Mouse (Mus musculus) lung, embryonic 15.5 days (tissue): ENCODE measurements around the gene Uckl1. TPM values are rescaled to one million over a fixed set of nuclear protein-coding genes. Genes with fewer than 3 reads are reported as not detected.

Source experiments
- ATAC-seq: fragments of 200-750 bp; cut with Nextera tagmentation; 2 replicates; pipeline ENCODE4 v1.8.0; 2017; ENCODE audit warnings: moderate number of reproducible peaks, borderline replicate concordance; ENCODE audit not compliant: low FRiP score, low TSS enrichment; ENCODE audit errors: extremely low read depth
- H3K27ac ChIP-seq: fragments of 300-500 bp; sonication (generic); 2 replicates; pipeline ENCODE4 v1.5.1; 2015; ENCODE audit warnings: moderate library complexity, mild to moderate bottlenecking, inconsistent platforms
- H3K27me3 ChIP-seq: fragments of 300-500 bp; sonication (generic); 2 replicates; pipeline ENCODE4 v1.6.1; 2015; ENCODE audit warnings: inconsistent platforms
- H3K36me3 ChIP-seq: fragments of 300-500 bp; sonication (generic); 2 replicates; pipeline ENCODE4 v1.6.1; 2015; ENCODE audit warnings: inconsistent platforms
- H3K4me1 ChIP-seq: fragments of 300-500 bp; sonication (generic); 2 replicates; pipeline ENCODE4 v1.6.1; 2015; ENCODE audit warnings: inconsistent platforms
- H3K4me2 ChIP-seq: fragments of 300-500 bp; sonication (generic); 2 replicates; pipeline ENCODE4 v1.6.1; 2015; ENCODE audit warnings: inconsistent platforms, mild to moderate bottlenecking, moderate library complexity
- H3K4me3 ChIP-seq: fragments of 300-500 bp; sonication (generic); 2 replicates; pipeline ENCODE4 v1.5.1; 2015; ENCODE audit warnings: mild to moderate bottlenecking, inconsistent platforms
- H3K9ac ChIP-seq: fragments of 300-500 bp; sonication (generic); 2 replicates; pipeline ENCODE4 v1.6.1; 2015; ENCODE audit warnings: inconsistent platforms
- H3K9me3 ChIP-seq: fragments of 300-500 bp; sonication (generic); 2 replicates; pipeline ENCODE4 v1.6.1; 2016; ENCODE audit warnings: inconsistent platforms
- WGBS: fragments of 180-500 bp; shearing (Covaris S2); methylation state at CpG from one replicate; pipeline ENCODE4 v1.1.7; 2015; 5-methylcytosine and 5-hydroxymethylcytosine counted together
- polyA plus RNA-seq: library from polyadenylated mRNA; unstranded; fragments of >200 nt; fragmentation: Nextera tagmentation; extraction: Ambion mirVana; gene quantifications from 2 replicates; pipeline ENCODE4 v1.2.1, GENCODE M21; 2015

Gene Uckl1
- polyA plus RNA-seq, 1 experiment from 2014 or later, result 51.2 TPM

- ATAC-seq, result no peak
Observed at GRCm38 (mm10) chr2:181569856-181570255, 14.8 kb downstream of the Uckl1 start.

DNA sequence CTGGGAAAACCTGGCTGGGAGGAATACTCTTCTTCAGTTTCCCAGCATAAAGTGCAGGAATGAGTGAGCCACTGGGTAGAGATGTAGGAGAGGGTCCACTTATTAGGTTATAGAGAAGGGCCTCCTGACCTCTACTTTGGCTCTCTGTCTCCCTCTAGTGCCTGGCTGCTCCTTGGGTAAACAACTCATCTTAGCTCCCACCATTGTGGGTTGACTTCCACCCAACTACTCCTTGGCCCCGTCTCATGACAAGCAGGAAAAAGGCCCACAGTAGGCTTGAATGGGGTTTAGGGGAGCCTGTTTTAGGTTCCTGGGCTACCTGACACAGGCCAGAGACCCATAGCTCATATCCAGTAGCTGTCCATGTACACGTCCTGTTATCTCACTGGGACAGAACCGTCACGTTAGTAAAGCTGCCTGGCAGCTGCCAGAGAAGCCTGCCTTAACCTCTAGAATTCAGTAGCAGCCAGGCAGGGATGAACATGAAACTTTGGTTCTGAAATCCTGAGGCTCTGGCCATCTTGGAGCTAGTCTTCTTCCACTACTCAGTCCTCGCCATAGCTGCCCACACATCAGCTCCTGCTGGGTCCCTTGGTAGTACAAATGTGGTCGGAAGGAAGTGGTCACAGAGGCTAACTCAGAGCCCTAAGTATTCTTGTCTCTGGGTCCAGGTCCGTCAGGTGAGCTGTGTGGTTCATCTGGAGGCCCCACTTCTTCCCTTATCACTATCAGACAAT, 16.3 kb downstream of the Uckl1 start:
- Histone ChIP-seq H3K4me1 (no peaks in the 10 kb centered on the region), H3K36me3 (peaks cover 4% of the 10 kb centered on the region; the same call in 1 of the 2 replicates), H3K4me3 (no peak overlapping the region), H3K4me2 (no peak overlapping the region), H3K27me3 (no peaks in the 10 kb centered on the region), H3K27ac (no peak overlapping the region), H3K9me3 (no peaks in the 10 kb centered on the region), H3K9ac (no peak overlapping the region)
- WGBS, result 71% methylated on average over 7 of the region's 7 CpGs
- no peak for ATAC-seq

More at GRCm38 (mm10) chr2:181569856-181570255, 14.8 kb downstream of the Uckl1 start:
- Histone ChIP-seq H3K36me3 (peaks cover 5% of the 10 kb centered on the region; the same call in 1 of the 2 replicates), H3K4me2 (no peak overlapping the region), H3K27me3 (no peaks in the 10 kb centered on the region), H3K9ac (no peak overlapping the region), H3K27ac (no peak overlapping the region), H3K9me3 (no peaks in the 10 kb centered on the region), H3K4me3 (no peak overlapping the region), H3K4me1 (no peaks in the 10 kb centered on the region)
- 93% methylated on average over 10 of the region's 10 CpGs for WGBS

DNA sequence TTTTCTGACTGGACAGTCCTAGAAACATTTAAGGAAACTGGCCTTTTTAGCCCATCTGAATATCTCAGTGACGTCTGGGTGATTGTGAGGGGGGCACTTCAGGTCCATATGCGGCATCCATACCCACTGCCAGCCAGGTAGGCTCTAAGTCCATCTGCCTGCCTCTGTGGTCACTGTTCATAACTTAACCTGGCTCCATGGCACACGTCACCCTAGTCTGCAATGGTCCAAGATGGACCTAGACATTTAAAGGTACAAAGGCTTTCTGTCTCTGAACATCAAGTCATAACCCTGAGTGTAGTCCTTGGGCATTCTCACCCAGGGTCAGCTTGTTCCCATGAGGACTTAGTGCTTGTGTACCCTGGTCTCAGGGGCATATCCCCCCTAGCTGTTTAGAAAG, 17.4 kb downstream of the Uckl1 start:
- H3K36me3 ChIP-seq, result no peaks in the 10 kb centered on the region
- no peaks in the 10 kb centered on the region for H3K27me3 ChIP-seq
- no peaks in the 10 kb centered on the region for H3K4me1 ChIP-seq
- H3K9ac ChIP-seq, result no peak overlapping the region
- no peaks in the 10 kb centered on the region for H3K9me3 ChIP-seq
- ATAC-seq, result no peak
- no peak overlapping the region for H3K4me3 ChIP-seq
- 76% methylated on average over 3 of the region's 3 CpGs for WGBS
- H3K27ac ChIP-seq, result no peak overlapping the region
- H3K4me2 ChIP-seq, result no peak overlapping the region

- no peak overlapping the region for H3K9ac ChIP-seq
- no peak overlapping the region for H3K4me3 ChIP-seq
Observed at GRCm38 (mm10) chr2:181553772-181554171, 30.9 kb downstream of the Uckl1 start.

DNA sequence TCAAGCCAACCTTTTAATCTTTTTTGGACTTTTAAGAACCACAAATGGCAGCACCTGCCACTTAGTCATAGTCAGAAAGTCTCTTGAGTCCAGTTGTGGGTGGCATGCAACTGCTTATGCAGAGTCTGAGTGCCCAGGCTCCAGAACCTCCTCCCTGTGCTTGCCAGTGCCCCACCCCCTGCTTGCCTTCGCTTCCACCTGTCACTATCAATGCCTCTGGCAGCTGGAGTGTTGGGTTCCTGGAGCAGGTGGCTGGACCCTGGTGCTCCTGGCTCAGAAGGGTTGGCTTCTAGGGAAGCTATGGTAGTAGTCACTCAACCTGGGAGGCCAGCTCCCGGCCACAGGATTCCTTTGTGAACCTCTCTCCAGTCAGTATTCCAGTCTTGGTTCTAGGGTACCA, 34.5 kb downstream of the Uckl1 start:
- ATAC-seq, result no peak
- H3K9me3 ChIP-seq, result no peaks in the 10 kb centered on the region
- WGBS, result 90% methylated on average over 2 of the region's 2 CpGs
- peaks cover 67% of the 10 kb centered on the region for H3K36me3 ChIP-seq
- no peaks in the 10 kb centered on the region for H3K4me1 ChIP-seq
- H3K9ac ChIP-seq, result no peak overlapping the region
- H3K27ac ChIP-seq, result no peak overlapping the region
- H3K4me3 ChIP-seq, result no peak overlapping the region
- H3K4me2 ChIP-seq, result no peak overlapping the region
- H3K27me3 ChIP-seq, result no peaks in the 10 kb centered on the region

More at GRCm38 (mm10) chr2:181553772-181554171, 30.9 kb downstream of the Uckl1 start:
- no peak for ATAC-seq
- no peaks in the 10 kb centered on the region for H3K4me1 ChIP-seq
- no peaks in the 10 kb centered on the region for H3K27me3 ChIP-seq
- H3K9me3 ChIP-seq, result no peaks in the 10 kb centered on the region
- no peak overlapping the region for H3K4me2 ChIP-seq
- no peak overlapping the region for H3K27ac ChIP-seq
- peaks cover 44% of the 10 kb centered on the region for H3K36me3 ChIP-seq

- H3K4me1 ChIP-seq, result no peaks in the 10 kb centered on the region
- H3K9ac ChIP-seq, result no peak overlapping the region
- 77% methylated on average over 5 of the region's 5 CpGs for WGBS
- no peak overlapping the region for H3K27ac ChIP-seq
- H3K4me3 ChIP-seq, result no peak overlapping the region
- H3K4me2 ChIP-seq, result no peak overlapping the region
- H3K9me3 ChIP-seq, result no peaks in the 10 kb centered on the region
- no peaks in the 10 kb centered on the region for H3K27me3 ChIP-seq
- ATAC-seq, result 0 out of 2 replicates have a peak, but pooled peaks have one; percentile 31
- peaks cover 65% of the 10 kb centered on the region for H3K36me3 ChIP-seq
Observed at GRCm38 (mm10) chr2:181548682-181549081, 36.0 kb downstream of the Uckl1 start.

DNA sequence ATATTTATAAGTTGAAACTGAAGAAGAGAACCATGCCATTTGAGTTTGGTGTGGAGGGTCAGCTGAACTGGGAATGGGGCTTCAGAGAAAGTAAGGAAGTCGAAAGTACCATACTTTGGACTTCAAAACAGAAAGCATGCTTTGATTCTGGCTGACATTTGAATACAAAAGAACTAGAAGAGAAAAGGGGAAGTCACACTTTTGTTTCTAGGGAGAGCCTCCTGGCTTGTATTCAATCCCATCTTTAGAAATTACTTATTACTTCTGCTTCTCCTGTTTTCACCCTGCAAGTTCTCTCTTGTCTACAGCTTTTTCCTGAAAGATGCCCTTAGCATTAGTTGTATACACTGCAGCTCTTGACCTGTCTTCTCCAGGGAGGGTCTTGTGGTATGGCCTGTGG, 36.5 kb downstream of the Uckl1 start:
- ATAC-seq, result no peak
- Histone ChIP-seq H3K4me2 (no peak overlapping the region), H3K9me3 (no peaks in the 10 kb centered on the region), H3K27me3 (no peaks in the 10 kb centered on the region), H3K4me1 (no peaks in the 10 kb centered on the region), H3K36me3 (peaks cover 65% of the 10 kb centered on the region), H3K27ac (no peak overlapping the region), H3K9ac (no peak overlapping the region), H3K4me3 (no peak overlapping the region)
- 82% methylated on average over 1 of the region's 1 CpGs for WGBS

- Histone ChIP-seq H3K36me3 (peaks cover 48% of the 10 kb centered on the region), H3K4me3 (no peak overlapping the region), H3K9me3 (no peaks in the 10 kb centered on the region), H3K4me2 (no peak overlapping the region), H3K9ac (no peak overlapping the region), H3K27ac (no peak overlapping the region), H3K27me3 (no peaks in the 10 kb centered on the region), H3K4me1 (no peaks in the 10 kb centered on the region)
- WGBS, result 93% methylated on average over 7 of the region's 7 CpGs
- no peak for ATAC-seq
Observed at GRCm38 (mm10) chr2:181546142-181546541, 38.5 kb downstream of the Uckl1 start.

DNA sequence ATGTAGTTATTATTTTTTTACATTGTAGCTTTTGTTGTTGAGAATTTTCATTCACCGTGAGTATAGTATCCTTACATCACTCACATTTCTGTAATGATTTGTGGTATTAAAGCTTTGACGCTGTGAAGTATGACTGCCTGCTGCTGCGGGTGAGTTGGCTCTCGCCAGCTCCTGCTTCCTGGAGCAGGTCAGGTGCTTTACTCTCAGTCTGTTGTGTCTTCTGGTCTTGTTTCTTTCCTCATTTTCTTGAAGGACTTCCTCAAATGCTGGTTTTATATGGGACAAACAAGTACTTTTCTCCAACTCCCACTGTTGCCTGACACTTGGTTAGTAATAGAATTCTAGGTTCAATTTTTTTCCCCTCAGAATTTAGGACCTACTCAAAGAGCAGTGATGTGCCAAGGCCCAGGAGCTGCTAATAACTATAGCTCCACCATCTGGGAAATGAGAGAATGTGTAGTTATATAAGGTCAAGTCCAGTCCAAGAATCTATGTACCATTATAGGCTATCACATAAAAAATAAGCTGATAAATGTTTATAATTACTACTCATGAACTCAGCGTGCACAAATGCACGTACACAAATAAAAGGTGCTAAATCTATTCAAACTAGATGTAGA, 42.8 kb downstream of the Uckl1 start:
- no peak overlapping the region for H3K27ac ChIP-seq
- WGBS, result 87% methylated on average over 6 of the region's 6 CpGs
- no peak for ATAC-seq

DNA sequence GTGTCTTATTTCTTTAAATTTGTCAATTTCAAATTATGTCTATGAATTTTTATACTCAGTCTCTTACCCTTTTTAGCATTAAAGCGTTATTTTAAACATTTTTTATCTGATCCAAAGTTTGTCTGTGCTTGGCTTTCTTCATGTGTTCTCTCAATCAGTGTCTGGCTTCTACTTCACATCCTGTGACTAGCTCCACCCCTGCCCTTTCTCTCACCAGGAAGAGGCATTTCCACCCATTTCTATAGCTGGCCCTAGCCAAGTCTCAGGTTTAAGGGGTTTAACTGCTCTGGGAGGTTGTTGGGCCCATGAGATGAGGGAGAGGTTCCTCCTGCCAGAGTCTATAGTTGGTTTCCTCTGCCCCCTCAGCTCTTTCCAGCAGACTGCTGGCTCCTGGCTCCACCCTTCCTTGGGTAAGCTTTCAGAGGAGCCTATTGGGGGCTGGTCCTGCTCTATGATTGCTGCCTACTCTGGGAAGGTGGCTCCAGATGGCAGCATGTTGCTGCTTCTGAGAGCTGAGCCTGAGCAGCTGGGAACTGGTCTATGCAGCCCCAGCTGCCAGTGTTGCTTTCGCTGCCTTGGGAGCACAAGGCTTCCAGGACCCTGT, 47.1 kb downstream of the Uckl1 start:
- ATAC-seq, result peak; percentile 55; the same call in 1 of the 2 replicates
- 77% methylated on average over 2 of the region's 2 CpGs for WGBS
- no peaks in the 10 kb centered on the region for H3K27me3 ChIP-seq

More for the DNA sequence above, 42.8 kb downstream of the Uckl1 start:
- Histone ChIP-seq H3K4me2 (no peak overlapping the region), H3K27me3 (no peaks in the 10 kb centered on the region), H3K36me3 (peaks cover 7% of the 10 kb centered on the region), H3K4me1 (peaks cover 4% of the 10 kb centered on the region; the same call in 1 of the 2 replicates), H3K9ac (no peak overlapping the region), H3K9me3 (no peaks in the 10 kb centered on the region), H3K4me3 (no peak overlapping the region)

GRCm38 (mm10) chr2:181536410-181536809, 48.3 kb downstream of the Uckl1 start:
- H3K4me3 ChIP-seq, result no peak overlapping the region
- no peak overlapping the region for H3K9ac ChIP-seq
- no peak overlapping the region for H3K4me2 ChIP-seq
- no peaks in the 10 kb centered on the region for H3K9me3 ChIP-seq
- ATAC-seq, result no peak
- H3K27me3 ChIP-seq, result no peaks in the 10 kb centered on the region
- 0 out of 2 replicates have a peak, but pooled peaks cover 11% of the 10 kb centered on the region for H3K36me3 ChIP-seq
- 77% methylated on average over 2 of the region's 2 CpGs for WGBS
- H3K4me1 ChIP-seq, result peaks cover 4% of the 10 kb centered on the region; the same call in 1 of the 2 replicates
- no peak overlapping the region for H3K27ac ChIP-seq

More for the DNA sequence above, 47.1 kb downstream of the Uckl1 start:
- Histone ChIP-seq H3K4me2 (no peak overlapping the region), H3K4me3 (no peak overlapping the region), H3K9me3 (no peaks in the 10 kb centered on the region), H3K9ac (no peak overlapping the region), H3K4me1 (peaks cover 4% of the 10 kb centered on the region; the same call in 1 of the 2 replicates), H3K27ac (no peak overlapping the region), H3K36me3 (0 out of 2 replicates have a peak, but pooled peaks cover under 1% of the 10 kb centered on the region)

DNA sequence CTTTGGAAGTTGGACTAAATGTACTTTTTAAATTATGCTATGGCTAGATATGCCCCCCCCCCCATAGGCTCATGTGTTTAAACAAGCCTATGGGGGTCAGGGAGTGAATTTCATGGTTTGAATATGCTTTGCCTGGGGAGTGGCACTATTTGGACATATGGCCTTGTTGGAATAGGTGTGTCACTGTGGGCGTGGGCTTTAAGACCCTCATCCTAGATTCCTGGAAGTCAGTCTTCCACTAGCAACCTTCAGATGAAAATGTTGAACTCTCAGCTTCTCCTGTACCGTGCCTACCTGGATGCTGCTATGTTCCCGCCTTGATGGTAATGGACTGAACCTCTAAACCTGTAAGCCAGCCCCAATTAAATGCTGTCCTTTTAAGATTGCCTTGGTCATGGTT, 52.1 kb downstream of the Uckl1 start:
- Histone ChIP-seq H3K4me2 (no peak overlapping the region), H3K27me3 (no peaks in the 10 kb centered on the region), H3K9me3 (0 out of 2 replicates have a peak, but pooled peaks cover 4% of the 10 kb centered on the region), H3K27ac (no peak overlapping the region), H3K4me1 (peaks cover 2% of the 10 kb centered on the region; the same call in 1 of the 2 replicates), H3K36me3 (peaks cover 24% of the 10 kb centered on the region; the same call in 1 of the 2 replicates), H3K9ac (no peak overlapping the region), H3K4me3 (no peak overlapping the region)
- ATAC-seq, result no peak
- 95% methylated on average over 3 of the region's 3 CpGs for WGBS
